Mouse (Mus musculus) urinary bladder, adult 18-20 months (tissue): Measurements from ENCODE around the gene Ino80.
"Not testable (repeated sequence)": the region's sequence is repeated elsewhere in the genome, so short reads cannot be mapped to it uniquely, and the experiment has no call there.

Source experiments
- DNase-seq, 2 experiments: peaks; one replicate each; pipeline ENCODE4 v3.0.0; 2022; ENCODE audit warnings: low spot score in 2 of 2, mixed read lengths in 2 of 2

The Ino80 gene

GRCm38 (mm10) chr2:119477571-119478396 is at the start of gene Ino80:
Gene Ino80, minus strand, starts transcription at chr2:119477687.
- DNase-seq = peak; percentile 97 to 98

GRCm38 (mm10) chr2:119525422-119525821 is 47.9 kb upstream of the Ino80 start:
- DNase-seq = no peak

GRCm38 (mm10) chr2:119523836-119524235 is 46.3 kb upstream of the Ino80 start:
- DNase-seq = no peak

GRCm38 (mm10) chr2:119520550-119520949 is 43.1 kb upstream of the Ino80 start:
- no peak for DNase-seq

GRCm38 (mm10) chr2:119516811-119517210 is 39.3 kb upstream of the Ino80 start:
- DNase-seq = no peak

- DNase-seq = no peak
Measured at GRCm38 (mm10) chr2:119514026-119514522, 36.6 kb upstream of the Ino80 start.

GRCm38 (mm10) chr2:119512292-119512691 is 34.8 kb upstream of the Ino80 start:
- DNase-seq = no peak

GRCm38 (mm10) chr2:119510856-119511255 is 33.4 kb upstream of the Ino80 start:
- no peak for DNase-seq

- not testable (repeated sequence) for DNase-seq
Measured at GRCm38 (mm10) chr2:119508518-119508917, 31.0 kb upstream of the Ino80 start.

GRCm38 (mm10) chr2:119507108-119507507 is 29.6 kb upstream of the Ino80 start:
- DNase-seq = no peak

GRCm38 (mm10) chr2:119500965-119501652 is 23.6 kb upstream of the Ino80 start:
- no peak for DNase-seq

GRCm38 (mm10) chr2:119498859-119499258 is 21.4 kb upstream of the Ino80 start:
- no peak for DNase-seq

GRCm38 (mm10) chr2:119496082-119496481 is 18.6 kb upstream of the Ino80 start:
- DNase-seq = no peak

- DNase-seq = no peak
Measured at GRCm38 (mm10) chr2:119491953-119492352, 14.5 kb upstream of the Ino80 start.

- no peak for DNase-seq
Measured at GRCm38 (mm10) chr2:119486488-119486887, 9.0 kb upstream of the Ino80 start.

- DNase-seq = no peak
Measured at GRCm38 (mm10) chr2:119482307-119482706, 4.8 kb upstream of the Ino80 start.

GRCm38 (mm10) chr2:119478397-119478749 is 886 bp upstream of the Ino80 start:
- DNase-seq = no peak

- peak; percentile 74 to 87 for DNase-seq
Measured at GRCm38 (mm10) chr2:119476621-119477391, 681 bp downstream of the Ino80 start.

GRCm38 (mm10) chr2:119476166-119476565 is 1.3 kb downstream of the Ino80 start:
- no peak for DNase-seq

GRCm38 (mm10) chr2:119463945-119464344 is 13.5 kb downstream of the Ino80 start:
- DNase-seq = no peak

GRCm38 (mm10) chr2:119463114-119463775 is 14.2 kb downstream of the Ino80 start:
- DNase-seq = no peak

- no peak for DNase-seq
Measured at GRCm38 (mm10) chr2:119461028-119461427, 16.5 kb downstream of the Ino80 start.
